Mouse (Mus musculus) frontal cortex, postnatal 36 days (tissue): ENCODE data around the gene Jazf1.
A peak's percentile ranks its signal among the peaks of the same experiment; 100 is the strongest.

Experiments
- DNase-seq, 2 experiments: peaks; one replicate each; pipeline ENCODE4 v3.0.0; 2022; ENCODE audit warnings: low spot score in 2 of 2

Gene Jazf1

DNA sequence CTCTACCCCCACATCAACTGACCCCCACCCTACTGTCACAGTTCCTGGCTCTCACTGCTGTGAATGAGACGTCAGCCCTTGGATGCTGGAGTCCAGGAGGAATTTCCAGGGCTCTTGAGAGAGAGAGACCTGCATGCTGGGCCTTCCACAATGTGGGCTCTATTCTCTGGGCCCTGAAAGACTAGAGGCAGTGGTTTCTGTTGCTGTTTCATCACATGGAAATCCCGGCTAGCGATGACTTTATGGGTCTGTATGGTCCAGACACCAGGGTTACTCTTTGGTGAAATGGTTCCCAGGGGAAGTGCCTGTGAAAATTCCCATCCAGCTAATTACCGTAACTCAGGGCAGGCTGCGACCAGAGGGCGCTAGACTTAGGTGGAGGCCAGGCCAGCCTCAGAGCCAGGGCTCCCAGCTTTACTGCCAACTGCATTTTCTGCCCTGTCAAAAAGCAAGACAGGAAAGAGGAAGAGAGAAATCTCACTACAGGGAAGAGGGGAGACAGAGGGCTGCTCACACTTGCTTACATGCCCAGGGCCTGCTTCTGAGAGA, 271.1 kb downstream of the Jazf1 start:
- no peak for DNase-seq

DNA sequence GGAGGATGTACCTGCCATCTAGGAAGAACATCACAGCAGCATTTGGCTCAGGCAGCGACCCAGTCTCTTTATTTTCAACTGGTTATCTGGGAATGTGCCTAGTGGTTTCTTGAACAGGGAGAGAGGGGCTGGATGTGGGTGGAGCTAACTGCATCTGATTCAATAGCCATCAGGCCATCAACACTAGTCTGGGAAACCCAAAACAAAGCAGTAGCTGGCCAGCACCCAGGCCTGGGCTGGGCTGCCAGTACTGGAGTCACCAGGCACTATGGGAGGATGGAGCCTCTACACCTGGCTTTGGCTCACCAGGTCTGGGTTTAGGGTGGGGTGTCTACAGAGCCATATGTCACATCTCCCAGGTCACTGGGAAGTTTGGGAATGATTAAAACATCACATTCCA, 271.7 kb downstream of the Jazf1 start:
- DNase-seq = no peak

DNA sequence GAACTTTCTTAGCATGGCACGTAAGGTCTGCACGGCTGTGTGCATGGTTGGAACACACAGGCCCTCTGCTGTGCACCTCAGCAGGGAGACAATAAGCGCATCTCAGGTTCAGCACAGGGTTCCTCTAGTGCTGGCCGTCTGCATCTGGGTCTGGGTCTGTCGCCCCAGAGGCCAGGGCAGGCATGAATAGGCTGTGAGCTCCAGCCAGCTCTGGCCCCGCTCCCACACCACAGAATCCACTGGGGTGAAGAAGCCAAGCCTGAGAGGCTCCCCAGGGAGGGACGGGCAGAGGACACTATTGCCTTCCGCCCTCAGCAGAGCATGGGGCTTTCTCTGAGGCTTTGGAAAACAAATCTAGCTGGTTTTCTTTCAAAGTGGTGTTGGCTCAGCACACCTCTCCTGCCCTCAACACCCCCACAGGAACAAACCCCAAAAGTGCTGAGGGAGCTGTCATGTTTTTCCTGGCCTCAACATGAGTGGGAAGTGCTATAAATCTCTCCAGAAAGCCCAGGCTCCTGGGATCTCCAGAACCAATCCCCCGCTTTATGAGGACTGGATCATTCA, 272.3 kb downstream of the Jazf1 start:
- DNase-seq = peak in 1 of 2 experiments; percentile 25

DNA sequence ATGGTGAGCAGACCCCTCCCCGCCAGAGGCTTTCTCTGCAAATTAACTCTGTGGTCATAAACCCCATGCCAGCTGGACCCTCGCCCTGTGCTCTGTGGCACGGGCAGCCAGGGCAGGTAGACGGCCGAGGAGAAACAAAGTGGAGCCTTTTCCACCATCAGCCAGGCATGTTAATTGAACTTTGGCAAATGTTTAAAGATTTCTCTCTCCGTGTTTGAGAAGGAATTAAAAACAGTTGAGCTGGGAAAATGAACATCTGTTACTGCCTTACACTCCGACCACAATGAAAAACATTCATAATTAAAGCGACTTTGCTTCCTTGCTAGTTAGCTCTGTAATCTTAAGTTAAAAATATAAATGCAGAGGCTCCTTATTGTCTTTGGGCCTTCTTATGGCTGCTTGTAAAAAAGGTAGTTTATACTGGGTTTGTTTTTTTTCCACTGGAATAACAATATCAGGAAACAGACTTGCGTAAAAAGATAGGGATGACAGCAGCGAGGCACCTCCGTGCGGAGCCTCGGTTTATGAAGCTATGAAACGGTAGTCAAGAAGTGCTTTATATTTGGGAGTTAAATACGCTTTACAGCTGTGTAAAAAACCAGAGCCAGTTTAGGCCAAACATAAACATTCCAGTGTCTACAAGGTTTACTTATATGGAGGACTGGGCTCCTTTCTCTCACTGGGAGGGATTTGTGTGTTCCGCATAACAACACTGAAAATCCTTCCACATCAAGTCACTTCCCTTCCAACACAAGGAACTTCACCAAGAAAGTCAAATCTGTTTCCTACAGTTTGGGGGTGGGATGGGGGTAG, 273.2 kb downstream of the Jazf1 start:
- DNase-seq = peak in 1 of 2 experiments; percentile 37

DNA sequence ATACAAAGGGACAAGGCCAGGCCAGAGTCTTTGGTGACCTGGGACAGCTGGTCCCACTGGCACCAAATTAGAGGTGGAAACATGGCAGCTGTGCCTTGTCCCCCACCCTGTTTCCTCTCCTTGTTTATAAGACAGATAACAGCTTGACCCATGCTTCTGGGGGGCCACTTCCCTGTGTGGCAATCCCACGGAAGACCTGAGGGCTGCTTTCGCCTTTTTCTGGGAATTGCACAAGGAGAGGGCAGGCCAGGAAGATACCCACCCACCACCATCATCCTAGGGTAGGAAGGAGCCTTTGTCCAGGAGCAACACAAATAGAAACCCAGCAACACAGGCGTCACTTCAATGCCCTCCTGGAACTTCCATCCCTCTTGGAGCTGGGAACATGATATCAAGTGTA, 276.0 kb downstream of the Jazf1 start:
- no peak for DNase-seq

DNA sequence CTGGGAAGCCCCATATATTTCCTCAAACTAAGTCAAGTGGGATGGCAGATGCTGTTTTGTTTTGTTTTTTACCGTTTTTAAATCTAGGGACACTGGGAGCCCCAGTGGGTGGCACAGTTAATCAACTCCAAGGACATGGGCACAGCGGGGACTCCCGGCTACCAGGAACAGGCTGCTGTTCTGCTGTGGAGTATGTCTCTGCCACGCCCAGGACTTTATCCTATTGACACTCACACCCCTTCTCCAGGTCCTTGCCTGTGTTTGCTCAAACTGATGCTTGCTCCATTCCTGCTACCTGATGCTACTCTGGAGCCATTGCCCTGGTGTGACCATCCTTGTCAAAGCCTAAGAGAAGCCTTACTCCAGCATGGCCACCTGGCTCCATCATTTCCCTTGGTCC, 277.6 kb downstream of the Jazf1 start:
- DNase-seq = no peak

DNA sequence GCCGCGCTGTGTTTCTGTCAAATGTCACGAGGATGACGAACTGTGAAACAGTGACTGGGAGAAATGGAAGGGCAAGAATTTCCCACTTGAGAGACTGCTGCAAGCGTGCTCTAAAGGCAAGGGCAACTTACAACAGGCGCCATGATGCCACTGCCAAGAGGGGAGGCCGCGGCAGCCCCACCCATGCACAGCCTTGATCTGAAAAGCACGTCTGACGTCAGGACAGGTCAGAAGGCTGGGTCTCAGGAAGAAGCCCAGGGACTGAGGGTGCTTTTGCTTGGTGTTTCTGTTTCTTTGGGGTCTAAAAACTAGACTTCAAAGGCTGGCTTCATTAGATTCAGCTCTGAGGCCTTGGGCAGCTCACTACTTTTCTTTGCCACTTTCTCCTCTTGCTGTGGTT, 278.1 kb downstream of the Jazf1 start:
- no peak for DNase-seq

DNA sequence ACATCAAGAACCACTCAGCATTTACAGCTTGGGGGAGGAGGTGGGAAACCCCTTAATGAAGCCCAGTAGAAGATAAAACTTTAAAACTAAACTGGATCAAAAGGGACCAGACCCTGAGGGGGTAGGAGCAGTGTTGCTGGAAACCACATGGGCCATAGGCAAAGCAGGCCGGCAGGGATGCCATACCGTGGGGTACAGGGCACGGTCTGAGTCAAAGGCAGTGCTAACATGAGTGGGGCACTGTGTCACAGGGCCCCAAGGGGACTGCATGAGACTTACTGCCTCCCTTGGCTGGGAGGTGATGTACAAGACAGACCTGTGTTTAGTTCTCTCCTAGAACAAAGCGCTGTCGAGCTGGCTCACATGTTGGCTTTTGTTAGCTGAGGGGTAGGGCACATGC, 288.9 kb downstream of the Jazf1 start:
- DNase-seq = no peak

DNA sequence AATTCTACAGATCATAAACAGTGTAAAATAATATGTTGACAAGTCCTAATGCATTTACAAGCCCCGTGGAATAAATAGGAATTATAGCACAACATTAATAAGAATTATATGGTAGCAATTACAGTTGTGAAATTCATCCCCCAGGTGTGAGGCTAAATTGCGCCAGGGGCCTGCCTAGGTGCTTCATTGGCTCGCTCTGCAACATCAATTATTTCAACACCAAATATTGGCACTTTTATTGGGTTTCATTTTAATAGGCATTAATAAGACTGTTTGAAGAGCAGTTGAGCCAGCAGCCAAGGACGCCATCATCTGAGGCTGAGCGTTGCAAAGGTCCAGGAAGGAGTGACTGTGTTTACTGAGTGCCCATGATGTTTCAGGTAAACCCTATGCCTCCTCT, 289.9 kb downstream of the Jazf1 start:
- DNase-seq = no peak

DNA sequence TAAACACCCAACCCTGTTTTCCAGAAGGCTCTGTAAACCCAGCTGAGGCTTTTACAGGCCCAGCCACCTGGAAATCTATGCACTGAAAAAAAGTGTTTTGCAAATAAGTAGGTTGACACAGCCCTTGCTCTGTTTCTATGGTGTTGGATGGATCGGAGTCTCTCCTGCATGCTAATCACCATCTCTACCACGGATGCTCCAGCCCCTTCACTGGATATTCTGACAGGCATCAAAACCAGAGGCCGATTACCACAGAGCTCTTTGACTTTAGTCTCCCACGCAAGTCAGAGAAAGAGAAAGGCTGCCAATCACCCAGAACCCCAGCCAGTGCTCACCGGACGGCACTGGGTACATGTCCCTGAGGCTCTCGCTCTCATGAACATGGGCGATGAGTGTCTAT, 291.4 kb downstream of the Jazf1 start:
- no peak for DNase-seq

DNA sequence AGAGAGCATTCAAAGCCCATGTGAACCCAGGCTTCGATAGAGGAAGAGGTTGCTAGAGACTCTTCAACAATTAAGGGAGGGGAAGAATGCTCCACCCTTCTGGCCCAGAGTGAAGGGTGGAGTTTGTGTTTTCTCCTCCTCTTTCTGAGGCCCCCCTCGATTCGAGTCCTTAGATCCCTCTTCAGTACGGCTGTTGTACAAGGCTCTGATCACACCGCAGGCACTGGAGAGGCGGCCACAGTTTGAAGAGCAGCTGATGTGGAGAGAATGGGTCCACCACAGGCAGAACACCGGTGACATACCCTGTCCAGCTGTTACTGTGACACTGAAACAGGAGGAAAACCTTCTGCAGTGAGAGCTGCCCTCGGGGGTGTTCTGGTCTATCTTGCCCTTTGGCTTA, 292.5 kb downstream of the Jazf1 start:
- DNase-seq = no peak

DNA sequence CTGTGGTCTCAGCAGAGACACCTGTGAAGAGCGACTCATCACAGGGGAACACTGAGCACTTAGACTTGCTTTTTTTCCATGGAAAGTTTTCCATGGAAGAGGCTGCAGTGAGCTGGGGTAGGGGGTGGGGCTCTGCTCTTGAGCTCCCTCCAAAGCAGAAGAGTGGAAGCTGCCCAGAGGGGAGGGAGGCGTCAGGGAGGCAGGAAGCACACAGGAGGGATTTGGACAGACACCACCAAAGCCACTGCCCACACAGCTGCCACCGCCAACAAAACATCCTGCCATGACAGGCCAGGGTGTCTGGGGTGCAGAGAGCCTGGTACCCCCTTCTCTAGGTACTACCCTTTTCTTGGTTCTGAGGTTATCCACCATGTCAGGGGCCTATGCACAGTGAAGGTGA, 293.1 kb downstream of the Jazf1 start:
- DNase-seq = no peak

DNA sequence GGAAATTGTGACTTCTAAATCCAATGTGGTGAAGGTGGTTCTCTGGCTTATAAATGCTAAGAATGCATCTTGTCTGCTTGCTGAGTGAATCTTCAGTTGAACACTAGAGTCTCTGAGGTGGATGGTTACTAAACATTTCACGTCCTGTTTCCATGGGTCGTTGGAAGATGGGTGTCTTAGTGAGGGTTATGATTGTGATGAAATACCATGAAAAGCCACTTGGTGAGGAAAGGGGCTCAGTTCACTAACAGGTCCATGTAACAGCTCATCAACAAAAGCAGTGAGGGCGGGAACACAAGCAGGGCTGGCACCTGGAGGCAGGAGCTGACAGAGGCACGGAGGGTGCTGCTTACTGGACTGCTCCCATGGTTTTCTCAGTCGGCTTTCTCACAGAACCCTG, 295.3 kb downstream of the Jazf1 start:
- DNase-seq = no peak

DNA sequence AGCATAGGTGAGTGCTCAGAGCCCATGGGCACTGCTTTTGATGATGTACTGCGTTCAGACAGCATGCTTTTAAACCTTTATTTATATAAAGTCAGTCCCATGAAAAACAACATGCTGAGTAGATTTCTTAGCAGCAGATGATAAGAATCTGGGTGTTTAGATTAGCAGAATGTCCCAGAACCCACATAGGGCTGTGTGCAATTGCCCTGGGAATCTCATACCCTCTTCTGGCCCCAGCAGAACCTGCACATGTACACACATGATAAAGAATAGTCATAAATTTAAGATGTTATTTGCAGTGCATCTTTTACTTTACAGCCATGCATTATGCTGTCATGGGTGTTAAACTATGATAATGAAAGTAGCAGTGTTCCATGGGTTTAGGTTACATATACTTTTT, 297.6 kb downstream of the Jazf1 start:
- DNase-seq = no peak

DNA sequence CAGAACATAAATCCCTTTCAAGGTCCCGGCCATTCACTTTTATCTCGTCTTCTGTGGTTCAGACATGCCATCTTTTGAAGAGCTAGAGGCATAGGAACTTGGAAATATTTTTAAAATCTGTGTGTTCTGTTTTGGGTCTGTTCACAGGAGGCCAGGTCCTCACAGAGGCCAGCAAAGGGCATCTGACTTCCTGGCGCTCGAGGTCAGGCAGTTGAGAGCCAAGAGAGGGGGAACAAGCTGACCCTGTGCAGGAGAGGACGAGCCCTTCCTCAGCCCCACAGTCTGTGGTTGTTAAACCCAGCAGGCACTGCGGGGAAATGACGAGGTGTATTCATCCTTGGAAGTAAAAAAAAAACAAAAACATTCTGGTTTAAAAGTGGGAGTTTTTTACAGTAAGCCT, 303.2 kb downstream of the Jazf1 start:
- no peak for DNase-seq

DNA sequence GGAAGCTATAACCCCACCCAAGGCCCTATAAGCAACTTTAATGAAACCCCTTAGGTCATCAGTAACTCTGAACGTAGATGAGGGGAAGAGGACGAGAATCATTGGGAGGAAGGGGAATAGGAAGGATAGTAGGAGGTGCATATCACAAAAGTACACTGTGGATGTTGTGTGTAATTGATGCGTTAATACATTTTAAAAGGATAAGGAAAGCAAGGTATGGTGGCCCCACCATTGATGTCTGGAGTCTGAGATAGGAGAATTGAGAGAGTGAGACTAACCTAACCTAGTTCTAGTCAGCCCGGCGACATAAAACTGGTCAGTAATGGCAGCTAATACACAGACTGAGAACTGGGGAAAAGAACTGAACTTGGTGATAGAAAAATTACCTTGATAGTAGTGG, 315.6 kb downstream of the Jazf1 start:
- no peak for DNase-seq

DNA sequence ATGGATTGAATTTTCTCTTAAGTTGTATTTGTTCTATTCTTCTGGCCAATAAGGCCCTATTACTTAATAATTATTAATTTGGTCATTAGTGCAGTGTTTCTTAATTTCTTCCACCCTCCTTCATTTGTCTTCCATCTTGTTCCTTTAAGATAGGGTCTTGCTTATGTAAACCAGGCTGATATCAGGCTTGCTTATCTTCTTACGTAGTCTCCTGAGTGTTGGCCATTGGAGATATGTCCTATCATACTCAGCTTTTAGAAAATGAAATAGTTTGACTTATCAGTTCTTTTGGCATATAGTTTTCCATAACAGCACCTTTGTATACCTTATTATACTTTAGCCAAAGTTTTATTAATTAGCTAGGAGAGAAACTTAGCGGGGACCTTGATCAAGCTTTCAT, 333.8 kb downstream of the Jazf1 start:
- no peak for DNase-seq

DNA sequence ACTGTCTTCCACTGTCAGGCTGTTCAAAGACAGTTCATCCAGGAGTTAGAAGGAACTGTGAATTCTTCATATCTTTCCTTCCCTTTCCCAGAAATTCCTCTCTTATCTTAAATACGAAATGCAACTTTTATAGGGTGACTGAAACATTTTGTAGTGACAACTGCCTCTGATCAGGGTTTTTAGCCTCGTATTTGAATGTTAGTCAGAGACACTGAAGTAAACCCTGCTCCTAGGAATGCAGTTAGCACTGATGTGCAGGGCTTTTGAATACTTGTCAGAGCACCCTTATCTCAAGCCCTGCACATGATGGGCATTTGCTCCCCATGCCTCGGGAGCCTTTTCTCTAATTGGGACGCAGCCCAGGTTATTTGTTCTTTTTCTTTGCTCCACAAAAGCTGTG, 338.1 kb downstream of the Jazf1 start:
- no peak for DNase-seq

DNA sequence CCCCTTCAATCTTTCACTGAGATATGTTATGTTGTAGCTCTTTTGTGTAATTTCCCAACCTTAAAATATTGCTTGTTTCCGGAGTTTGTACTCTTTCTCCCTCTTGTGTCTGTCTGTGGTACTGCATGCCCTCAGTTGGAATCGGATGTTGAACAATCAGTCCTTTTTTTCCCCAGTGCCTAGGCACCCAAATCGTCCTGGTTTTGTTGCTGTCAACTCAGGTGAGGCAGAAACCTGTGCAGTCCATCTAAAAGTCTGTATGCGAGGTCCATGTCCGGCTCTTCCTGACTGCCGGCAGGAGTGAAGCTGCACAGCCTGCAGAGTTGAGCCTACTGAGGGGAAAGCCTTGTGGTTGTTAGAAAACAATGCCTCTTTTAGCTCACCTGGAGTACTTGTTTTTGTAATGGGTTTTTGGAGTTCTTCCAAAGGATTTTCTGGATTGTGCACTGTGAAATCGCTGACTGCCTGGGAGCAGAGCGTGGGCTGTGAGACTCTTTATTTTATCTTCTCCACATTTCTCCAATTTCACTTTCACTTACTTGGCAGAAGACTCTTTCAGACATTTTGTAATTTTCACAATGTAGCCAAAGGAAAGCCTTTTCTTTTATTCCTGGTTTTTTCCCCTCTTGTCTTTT, 343.5 kb downstream of the Jazf1 start:
- DNase-seq = peak; percentile 61 to 76
